Mouse (Mus musculus) lung, embryonic 15.5 days (tissue): Measurements from ENCODE around the gene Rreb1. TPM values are rescaled to one million over a fixed set of nuclear protein-coding genes. Genes with fewer than 3 reads are reported as not detected.

ENCODE experiments used
- ATAC-seq: fragments of 200-750 bp; cut with Nextera tagmentation; 2 replicates; pipeline ENCODE4 v1.8.0; 2017; ENCODE audit warnings: moderate number of reproducible peaks, borderline replicate concordance; ENCODE audit not compliant: low FRiP score, low TSS enrichment; ENCODE audit errors: extremely low read depth
- H3K27ac ChIP-seq: fragments of 300-500 bp; sonication (generic); 2 replicates; pipeline ENCODE4 v1.5.1; 2015; ENCODE audit warnings: moderate library complexity, mild to moderate bottlenecking, inconsistent platforms
- H3K27me3 ChIP-seq: fragments of 300-500 bp; sonication (generic); 2 replicates; pipeline ENCODE4 v1.6.1; 2015; ENCODE audit warnings: inconsistent platforms
- H3K36me3 ChIP-seq: fragments of 300-500 bp; sonication (generic); 2 replicates; pipeline ENCODE4 v1.6.1; 2015; ENCODE audit warnings: inconsistent platforms
- H3K4me1 ChIP-seq: fragments of 300-500 bp; sonication (generic); 2 replicates; pipeline ENCODE4 v1.6.1; 2015; ENCODE audit warnings: inconsistent platforms
- H3K4me2 ChIP-seq: fragments of 300-500 bp; sonication (generic); 2 replicates; pipeline ENCODE4 v1.6.1; 2015; ENCODE audit warnings: inconsistent platforms, mild to moderate bottlenecking, moderate library complexity
- H3K4me3 ChIP-seq: fragments of 300-500 bp; sonication (generic); 2 replicates; pipeline ENCODE4 v1.5.1; 2015; ENCODE audit warnings: mild to moderate bottlenecking, inconsistent platforms
- H3K9ac ChIP-seq: fragments of 300-500 bp; sonication (generic); 2 replicates; pipeline ENCODE4 v1.6.1; 2015; ENCODE audit warnings: inconsistent platforms
- H3K9me3 ChIP-seq: fragments of 300-500 bp; sonication (generic); 2 replicates; pipeline ENCODE4 v1.6.1; 2016; ENCODE audit warnings: inconsistent platforms
- WGBS: fragments of 180-500 bp; shearing (Covaris S2); methylation state at CpG from one replicate; pipeline ENCODE4 v1.1.7; 2015; 5-methylcytosine and 5-hydroxymethylcytosine counted together
- polyA plus RNA-seq: library from polyadenylated mRNA; unstranded; fragments of >200 nt; fragmentation: Nextera tagmentation; extraction: Ambion mirVana; gene quantifications from 2 replicates; pipeline ENCODE4 v1.2.1, GENCODE M21; 2015

Rreb1 gene
- polyA plus RNA-seq, 1 experiment from 2014 or later, result 17.9 TPM

DNA sequence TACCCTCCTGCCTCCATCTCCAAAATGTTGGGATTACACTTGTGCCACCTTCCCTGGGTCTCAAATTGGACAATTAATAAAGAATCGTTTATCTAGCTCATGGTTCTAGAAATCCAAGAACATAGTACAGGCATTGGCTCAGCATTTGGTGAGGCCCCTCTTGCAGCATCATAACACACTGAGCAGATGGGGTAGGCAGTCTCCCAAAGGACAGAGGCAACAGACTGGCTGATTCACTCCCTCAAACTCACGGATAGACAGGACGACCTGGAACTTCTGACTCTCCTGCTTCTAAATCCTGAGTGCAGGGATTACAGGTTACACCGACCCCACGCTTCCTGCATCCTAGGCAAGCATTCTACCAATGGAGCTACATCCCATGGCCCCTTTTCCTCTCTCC, 38.5 kb downstream of the Rreb1 start:
- Histone ChIP-seq H3K9ac (no peak overlapping the region), H3K4me2 (no peak overlapping the region), H3K36me3 (no peaks in the 10 kb centered on the region), H3K27ac (no peak overlapping the region), H3K27me3 (no peaks in the 10 kb centered on the region), H3K4me3 (no peak overlapping the region), H3K4me1 (peaks cover 8% of the 10 kb centered on the region), H3K9me3 (no peaks in the 10 kb centered on the region)
- 85% methylated on average over 5 of the region's 5 CpGs for WGBS
- no peak for ATAC-seq

DNA sequence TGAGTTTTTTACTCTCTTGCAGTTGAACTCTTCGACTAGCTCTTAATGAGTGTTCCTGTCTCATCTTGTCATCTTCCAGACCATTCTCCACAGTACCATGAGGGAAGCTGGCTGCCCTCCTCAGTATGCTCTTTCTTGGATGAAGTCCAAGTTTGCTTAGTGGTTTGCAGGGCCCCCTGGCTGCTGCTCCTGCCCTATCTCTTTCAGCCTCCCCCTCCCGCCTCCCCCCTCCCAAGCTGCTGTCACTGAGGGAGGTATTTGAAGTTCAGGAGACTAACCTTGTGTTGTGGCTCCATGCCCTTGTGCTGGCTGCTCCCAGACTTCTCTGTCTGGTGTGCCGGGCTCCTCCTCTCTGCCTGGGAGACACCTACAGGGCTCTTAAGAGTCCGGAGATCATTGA, 43.2 kb downstream of the Rreb1 start:
- Histone ChIP-seq H3K36me3 (no peaks in the 10 kb centered on the region), H3K4me2 (no peak overlapping the region), H3K9ac (no peak overlapping the region; the same call in 1 of the 2 replicates), H3K9me3 (no peaks in the 10 kb centered on the region), H3K27me3 (no peaks in the 10 kb centered on the region), H3K4me1 (peaks cover 18% of the 10 kb centered on the region), H3K27ac (0 out of 2 replicates have a peak overlapping the region, but pooled peaks have one; percentile 4), H3K4me3 (no peak overlapping the region)
- WGBS, result 12% methylated on average over 4 of the region's 4 CpGs
- ATAC-seq, result peak; percentile 37; the same call in 1 of the 2 replicates

DNA sequence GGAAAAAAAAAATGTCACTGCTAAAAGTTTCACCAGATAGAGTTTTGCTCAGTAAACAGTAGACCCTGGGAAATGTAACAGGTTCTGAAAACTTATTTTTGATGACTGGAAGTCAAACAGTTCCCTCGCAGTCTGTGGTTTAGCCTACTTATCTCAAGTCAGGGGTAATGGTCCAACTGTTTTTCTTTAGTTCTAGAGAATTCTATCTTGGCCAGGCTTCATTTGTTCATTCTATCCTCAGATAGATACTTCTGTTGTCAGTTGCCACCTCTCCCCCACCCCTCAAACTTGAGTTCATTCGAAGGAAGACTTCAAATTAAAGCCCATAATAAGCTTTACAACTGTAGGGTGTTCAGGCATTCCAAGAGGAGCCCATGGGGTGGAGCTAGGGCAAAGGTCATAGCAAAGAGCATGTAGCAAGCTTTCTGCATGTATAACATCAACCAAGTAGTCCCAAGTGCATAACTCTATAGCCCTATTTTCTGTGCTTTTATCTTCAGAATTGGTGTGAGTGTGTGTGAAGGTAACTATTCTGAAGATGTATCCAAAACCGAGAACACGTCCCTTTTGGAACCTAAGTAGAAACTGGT, 46.2 kb downstream of the Rreb1 start:
- peaks cover 33% of the 10 kb centered on the region for H3K4me1 ChIP-seq
- H3K9me3 ChIP-seq, result no peaks in the 10 kb centered on the region
- 0 out of 2 replicates have a peak overlapping the region, but pooled peaks have one; percentile 97 for H3K4me2 ChIP-seq
- no peaks in the 10 kb centered on the region for H3K36me3 ChIP-seq
- H3K27me3 ChIP-seq, result no peaks in the 10 kb centered on the region
- WGBS, result 49% methylated on average over 4 of the region's 4 CpGs
- no peak overlapping the region for H3K4me3 ChIP-seq
- no peak for ATAC-seq
- no peak overlapping the region for H3K27ac ChIP-seq
- no peak overlapping the region for H3K9ac ChIP-seq

DNA sequence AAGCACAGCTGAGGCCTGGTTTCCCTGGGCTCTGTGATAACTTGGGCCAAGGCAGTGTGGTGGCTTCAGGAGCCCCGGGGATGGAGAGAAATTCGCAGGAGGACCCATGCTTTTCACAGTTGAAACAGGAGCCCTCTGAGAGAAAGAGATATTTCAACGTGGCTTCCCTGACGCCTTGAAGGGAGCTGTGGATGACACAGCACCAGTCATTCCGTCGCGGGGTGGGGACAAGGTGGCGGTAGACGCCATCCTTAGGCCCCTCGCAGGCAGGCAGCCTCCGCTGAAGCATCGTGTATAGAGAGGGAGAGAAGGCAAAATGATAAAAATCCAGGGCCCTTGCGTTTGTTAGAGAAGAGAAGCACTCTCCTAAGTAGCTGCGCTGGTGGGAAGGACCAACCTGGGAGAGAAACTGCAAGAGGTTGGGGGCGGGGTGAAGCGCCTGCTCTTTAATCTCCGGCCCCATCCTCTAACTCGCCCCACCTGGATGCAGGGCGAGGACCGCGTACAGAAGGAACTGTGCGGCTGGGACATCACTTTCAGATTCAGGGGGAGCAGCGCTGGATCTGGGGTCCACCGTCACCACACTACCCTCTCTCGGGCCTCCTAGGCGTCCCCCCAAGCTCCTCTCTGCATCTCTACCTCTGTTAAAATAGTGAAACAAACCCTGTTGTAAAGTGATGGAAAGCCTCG, 46.9 kb downstream of the Rreb1 start:
- Histone ChIP-seq H3K36me3 (no peaks in the 10 kb centered on the region), H3K4me2 (peak overlapping the region; percentile 97), H3K9me3 (no peaks in the 10 kb centered on the region), H3K27me3 (no peaks in the 10 kb centered on the region), H3K9ac (peak overlapping the region; percentile 82), H3K4me3 (peak overlapping the region; percentile 71), H3K27ac (peak overlapping the region; percentile 94), H3K4me1 (peaks cover 34% of the 10 kb centered on the region)
- 3% methylated on average over 27 of the region's 27 CpGs for WGBS
- peak; percentile 7; the same call in 1 of the 2 replicates for ATAC-seq

DNA sequence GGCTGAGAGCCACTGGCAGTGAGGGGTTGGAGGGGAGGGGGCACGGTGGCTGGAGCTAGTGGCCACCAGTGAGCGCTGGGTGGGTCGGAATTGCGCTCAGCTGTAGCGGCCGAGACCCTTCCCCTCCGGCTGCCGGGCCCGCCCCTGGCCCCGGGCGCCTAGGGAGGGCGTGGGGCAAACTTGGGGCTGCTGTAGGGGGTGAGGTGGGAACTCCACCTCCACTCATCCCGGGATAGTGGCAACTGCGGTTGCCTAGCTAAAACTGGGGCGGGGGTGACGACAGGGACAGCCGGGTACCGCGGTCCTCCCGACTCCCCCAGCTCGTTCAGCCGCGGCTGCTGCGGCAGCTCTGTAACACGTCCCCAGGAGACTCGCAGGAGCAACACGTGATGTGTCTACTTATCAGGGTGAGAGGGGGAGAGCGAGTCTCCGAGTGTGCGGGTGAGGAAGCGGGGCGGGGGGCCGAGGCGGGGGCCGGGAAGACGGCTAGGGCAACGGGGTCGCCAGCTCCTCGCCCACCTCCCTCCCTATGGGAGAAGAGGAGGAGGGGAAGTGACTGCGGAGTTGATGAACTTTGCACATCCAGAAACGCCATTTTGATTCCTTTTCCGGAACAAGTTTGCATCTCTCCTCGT, 47.6 kb downstream of the Rreb1 start:
- H3K9me3 ChIP-seq, result no peaks in the 10 kb centered on the region
- WGBS, result under 1% methylated on average over 35 of the region's 43 CpGs
- H3K36me3 ChIP-seq, result no peaks in the 10 kb centered on the region
- ATAC-seq, result peak; percentile 57
- no peaks in the 10 kb centered on the region for H3K27me3 ChIP-seq
- H3K27ac ChIP-seq, result peak overlapping the region; percentile 94
- H3K9ac ChIP-seq, result peak overlapping the region; percentile 82
- H3K4me1 ChIP-seq, result peaks cover 41% of the 10 kb centered on the region
- H3K4me2 ChIP-seq, result peak overlapping the region; percentile 97
- H3K4me3 ChIP-seq, result peak overlapping the region; percentile 71

DNA sequence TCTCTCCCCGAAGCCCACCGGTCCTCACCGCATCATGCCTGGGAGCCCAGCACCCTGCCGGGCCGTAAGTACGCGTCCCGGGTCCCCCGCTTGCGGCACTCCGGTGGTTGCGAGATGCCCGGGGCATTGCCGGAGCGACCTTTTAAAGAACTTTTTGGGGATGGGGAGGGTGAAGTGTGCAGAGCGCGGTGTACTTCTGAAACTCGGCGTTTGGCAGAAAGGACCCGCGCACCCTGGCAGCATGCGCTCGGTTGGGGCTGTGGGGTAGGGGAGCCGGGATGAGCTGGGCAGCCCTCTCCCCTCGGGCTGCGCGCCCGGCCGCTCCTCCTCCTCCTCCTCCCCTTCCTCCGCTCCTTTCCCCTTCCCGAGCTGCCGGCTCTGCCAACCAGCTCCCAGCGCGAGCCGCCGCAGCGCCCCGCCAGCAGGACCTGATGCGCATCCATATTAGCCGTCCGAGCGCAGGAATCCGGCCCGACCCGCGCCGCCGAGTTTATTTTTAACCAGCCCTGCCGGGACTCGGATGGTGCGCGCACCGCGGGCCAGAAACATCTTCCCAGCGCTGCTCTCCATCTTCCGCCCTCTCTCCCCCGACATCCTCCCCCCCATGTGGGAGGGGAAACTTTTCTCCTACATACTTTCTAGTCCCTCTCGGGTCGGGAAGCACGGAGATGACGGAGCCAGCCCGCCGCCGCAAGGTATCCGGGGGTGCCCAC, 48.2 kb downstream of the Rreb1 start:
- peak; percentile 48 for ATAC-seq
- Histone ChIP-seq H3K4me2 (peak overlapping the region; percentile 97), H3K36me3 (no peaks in the 10 kb centered on the region), H3K27ac (peak overlapping the region; percentile 94), H3K9ac (peak overlapping the region; percentile 82), H3K4me3 (peak overlapping the region; percentile 71), H3K27me3 (no peaks in the 10 kb centered on the region), H3K9me3 (no peaks in the 10 kb centered on the region), H3K4me1 (peaks cover 42% of the 10 kb centered on the region)
- 1% methylated on average over 64 of the region's 65 CpGs for WGBS

DNA sequence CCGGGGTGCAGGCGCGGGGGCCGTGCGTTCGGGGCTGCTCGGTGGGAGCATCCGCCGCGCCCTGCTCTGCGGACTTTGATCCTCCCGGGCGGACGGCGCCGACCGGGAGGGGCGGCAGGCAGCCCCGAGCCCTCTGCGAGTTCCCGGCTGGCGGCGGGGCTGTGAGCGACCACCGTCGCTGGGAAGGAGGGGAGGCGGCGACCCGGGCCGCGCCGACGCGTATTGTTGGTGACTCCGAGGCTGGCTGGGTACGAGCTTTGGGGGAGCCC, 48.7 kb downstream of the Rreb1 start:
- Histone ChIP-seq H3K4me3 (peak overlapping the region; percentile 71), H3K9ac (peak overlapping the region; percentile 82), H3K4me1 (peaks cover 44% of the 10 kb centered on the region), H3K27me3 (no peaks in the 10 kb centered on the region), H3K4me2 (peak overlapping the region; percentile 97), H3K27ac (peak overlapping the region; percentile 94), H3K36me3 (no peaks in the 10 kb centered on the region), H3K9me3 (no peaks in the 10 kb centered on the region)
- 2% methylated on average over 30 of the region's 36 CpGs for WGBS
- no peak for ATAC-seq

DNA sequence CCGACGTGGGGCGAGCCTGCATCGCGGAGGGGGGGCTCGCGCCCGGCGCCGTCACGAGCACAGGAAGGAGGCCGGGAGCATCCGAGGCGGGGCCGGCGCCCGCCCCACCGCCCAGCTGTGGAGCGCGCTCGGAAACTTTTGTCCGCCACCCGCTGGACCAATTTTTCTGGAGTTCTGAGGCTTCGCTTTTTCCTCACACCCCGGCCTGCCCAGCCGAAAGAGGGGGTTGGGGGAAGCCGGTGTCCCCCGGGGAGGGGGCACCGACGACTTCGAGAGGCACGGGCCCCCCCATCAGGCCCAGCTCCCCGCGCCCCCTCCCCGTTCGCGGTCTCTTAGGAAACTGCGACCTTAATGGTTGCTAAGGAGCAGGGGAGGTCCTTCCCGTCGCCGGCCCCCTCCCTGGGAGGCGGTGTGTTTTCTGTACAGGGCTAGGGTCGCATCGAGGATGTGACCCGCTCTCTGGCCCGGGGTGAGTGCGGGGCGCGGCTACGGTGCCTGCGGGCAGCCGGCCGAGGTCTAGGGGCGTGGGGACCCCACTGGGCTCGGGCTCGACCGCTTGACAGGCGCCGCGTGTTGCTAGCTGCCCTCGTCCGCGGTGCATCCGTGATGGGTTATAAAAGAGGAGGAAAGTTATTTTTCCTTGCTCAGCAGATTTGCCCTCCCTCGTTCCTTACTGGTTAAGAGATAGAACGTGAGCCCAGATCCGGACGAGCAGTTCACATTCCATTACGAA, 49.2 kb downstream of the Rreb1 start:
- peak; percentile 76 for ATAC-seq
- Histone ChIP-seq H3K27me3 (no peaks in the 10 kb centered on the region), H3K4me2 (peak overlapping the region; percentile 97), H3K9me3 (no peaks in the 10 kb centered on the region), H3K36me3 (no peaks in the 10 kb centered on the region), H3K9ac (peak overlapping the region; percentile 82), H3K27ac (peak overlapping the region; percentile 94), H3K4me3 (peak overlapping the region; percentile 71), H3K4me1 (peaks cover 49% of the 10 kb centered on the region)
- WGBS, result under 1% methylated on average over 67 of the region's 69 CpGs

DNA sequence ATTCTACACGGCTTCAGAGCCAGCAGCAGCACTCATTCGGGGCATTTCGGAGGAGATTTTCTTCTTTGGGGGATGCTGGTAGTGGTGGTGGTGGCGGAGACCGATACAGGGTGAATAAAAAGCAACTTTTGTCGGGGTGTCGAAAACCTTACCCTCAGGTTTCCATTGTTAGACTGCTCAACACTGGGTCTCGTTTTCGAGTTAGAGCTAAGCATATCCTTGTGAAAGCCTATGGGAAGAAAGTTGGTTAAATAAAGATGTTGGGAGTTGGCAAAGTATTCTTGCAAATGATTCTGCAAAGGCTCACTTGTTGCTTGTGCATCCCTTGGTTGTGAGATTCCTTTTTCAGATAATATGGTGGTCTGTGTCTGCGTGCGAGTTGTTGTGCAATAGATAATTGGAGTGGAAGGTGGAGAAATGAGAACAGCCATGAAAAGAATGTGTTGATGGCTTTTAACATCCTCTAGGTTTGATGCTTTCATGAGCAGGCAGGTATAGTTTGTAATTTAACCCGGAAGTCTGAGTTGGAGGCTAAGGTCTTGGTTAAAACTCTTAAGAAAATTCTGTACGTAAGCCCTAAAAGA, 49.9 kb downstream of the Rreb1 start:
- H3K9me3 ChIP-seq, result no peaks in the 10 kb centered on the region
- H3K4me3 ChIP-seq, result peak overlapping the region; percentile 71
- 9% methylated on average over 13 of the region's 13 CpGs for WGBS
- H3K27ac ChIP-seq, result peak overlapping the region; percentile 94
- no peaks in the 10 kb centered on the region for H3K36me3 ChIP-seq
- H3K4me2 ChIP-seq, result peak overlapping the region; percentile 97
- no peak for ATAC-seq
- no peaks in the 10 kb centered on the region for H3K27me3 ChIP-seq
- peaks cover 55% of the 10 kb centered on the region for H3K4me1 ChIP-seq
- peak overlapping the region; percentile 82 for H3K9ac ChIP-seq

DNA sequence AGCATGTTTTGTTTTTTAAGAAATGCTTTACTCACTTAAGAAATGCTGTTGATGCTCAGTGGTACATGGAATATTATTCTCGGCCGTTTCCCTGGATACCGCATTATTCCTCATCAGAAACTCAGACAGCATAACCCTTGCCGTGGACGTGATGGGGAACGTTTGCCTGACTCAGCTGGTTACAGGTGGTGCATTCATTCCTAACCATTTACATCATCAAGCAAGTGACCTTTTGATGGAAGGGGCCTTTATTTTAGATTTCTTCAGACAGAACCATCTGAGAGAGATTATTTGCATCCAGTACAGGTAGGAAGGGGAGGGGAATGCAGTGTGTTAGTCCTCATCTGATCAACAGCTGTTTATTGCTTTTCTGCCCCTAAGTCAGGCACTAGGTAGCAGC, 50.7 kb downstream of the Rreb1 start:
- peak overlapping the region; percentile 97 for H3K4me2 ChIP-seq
- no peaks in the 10 kb centered on the region for H3K36me3 ChIP-seq
- no peaks in the 10 kb centered on the region for H3K9me3 ChIP-seq
- H3K9ac ChIP-seq, result no peak overlapping the region
- WGBS, result 43% methylated on average over 6 of the region's 6 CpGs
- H3K4me1 ChIP-seq, result peaks cover 64% of the 10 kb centered on the region
- no peaks in the 10 kb centered on the region for H3K27me3 ChIP-seq
- H3K4me3 ChIP-seq, result peak overlapping the region; percentile 71; the same call in 1 of the 2 replicates
- no peak for ATAC-seq
- no peak overlapping the region for H3K27ac ChIP-seq

DNA sequence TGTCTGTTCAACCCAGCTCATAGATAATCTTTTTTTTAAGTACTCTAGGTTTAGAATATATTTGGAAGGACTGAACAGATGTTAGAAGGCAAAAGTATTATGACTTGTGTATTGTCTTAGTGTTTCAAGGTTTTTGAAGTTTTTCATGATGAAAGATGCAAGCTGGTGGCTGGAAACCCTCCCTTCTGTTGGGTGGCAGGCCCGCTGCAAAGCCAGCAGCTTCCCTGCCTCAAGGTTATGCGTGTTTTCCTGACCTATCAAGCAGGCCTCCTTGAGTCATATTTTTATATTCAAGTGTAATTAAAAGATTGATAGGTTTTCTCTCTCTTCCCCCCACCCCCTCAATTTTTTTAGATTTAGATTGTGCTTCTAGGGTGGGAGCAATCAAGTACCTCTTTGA, 52.1 kb downstream of the Rreb1 start:
- peaks cover 63% of the 10 kb centered on the region for H3K4me1 ChIP-seq
- H3K4me2 ChIP-seq, result no peak overlapping the region
- WGBS, result 76% methylated on average over 2 of the region's 2 CpGs
- H3K9ac ChIP-seq, result no peak overlapping the region
- H3K9me3 ChIP-seq, result no peaks in the 10 kb centered on the region
- ATAC-seq, result no peak
- no peaks in the 10 kb centered on the region for H3K36me3 ChIP-seq
- no peak overlapping the region for H3K4me3 ChIP-seq
- H3K27me3 ChIP-seq, result no peaks in the 10 kb centered on the region
- H3K27ac ChIP-seq, result peak overlapping the region; percentile 73
